In the genomic region with DNA sequence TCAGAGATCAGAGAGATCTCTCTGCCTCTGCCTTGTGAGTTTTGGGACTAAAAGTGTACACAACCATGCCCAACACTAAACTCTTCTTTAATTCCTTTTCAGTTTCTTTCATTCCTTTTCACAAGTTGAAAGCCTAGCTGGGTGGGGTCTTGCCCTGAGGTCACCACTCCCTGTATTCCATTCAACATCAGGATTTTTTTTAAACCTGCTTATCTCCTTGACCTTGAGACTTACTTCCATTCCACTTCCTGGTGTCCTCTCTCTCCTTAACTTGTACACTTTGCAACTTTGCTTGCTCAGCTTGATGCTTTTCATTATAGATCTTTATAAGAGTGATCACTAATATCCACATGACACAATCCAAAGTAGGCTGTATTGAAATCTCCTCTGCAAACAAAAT, we compare ENCODE assay signal across 13 mouse cellular contexts.
"Had no signal": no experiment of that assay in that cellular context is flagged by ENCODE, and none has a peak within 500 bp of the region (broad histone marks: within the 10 kb centered on the region; RNA-seq: fewer than 3 reads in every experiment).

No protein-coding gene starts in this region.

- DNase-seq: gastrocnemius, adult 2 months; gastrocnemius, postnatal 10 days; gastrocnemius, postnatal 25 days; heart, adult 18-20 months; heart, postnatal 14 days; heart, postnatal 36 days; kidney, adult 11 months; kidney, adult 2 months; kidney, adult 9 months; kidney, postnatal 10 days; kidney, postnatal 25 days; kidney, postnatal 4 days; left cerebral cortex, postnatal 4 days had no signal
